Mouse (Mus musculus) thymus, adult 18-20 months (tissue): ENCODE measurements around the gene Gm38394.

Experiments used
- DNase-seq, 2 experiments: peaks; one replicate each; pipeline ENCODE4 v3.0.0; 2022; ENCODE audit warnings: mixed read lengths in 2 of 2

The Gm38394 gene

GRCm38 (mm10) chr1:133663427-133663826, 2.3 kb upstream of the Gm38394 start:
- no peak for DNase-seq

DNA sequence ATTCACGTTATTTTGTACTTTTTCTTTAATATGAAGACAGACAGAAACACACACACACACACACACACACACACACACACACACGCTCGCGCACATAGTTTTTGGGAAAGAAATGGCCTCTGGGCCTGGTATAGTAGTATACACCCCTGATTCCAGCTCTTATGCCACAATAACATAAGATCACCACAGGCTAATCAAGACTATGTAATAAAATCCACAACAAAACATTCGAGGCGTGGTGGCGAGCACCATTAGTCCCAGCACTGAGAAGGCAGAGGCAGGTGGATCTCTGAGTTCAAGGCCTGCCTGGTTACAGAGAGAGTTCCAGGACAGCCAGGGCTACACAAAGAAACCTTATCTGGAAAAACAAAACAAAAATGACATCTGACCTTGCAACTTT, 1.8 kb upstream of the Gm38394 start:
- no peak for DNase-seq

- DNase-seq: peak; percentile 38 to 63
Observed at GRCm38 (mm10) chr1:133660466-133661202, 484 bp downstream of the Gm38394 start, which contains the start of gene Zbed6. Zbed6 (minus strand) TSS chr1:133660885.

GRCm38 (mm10) chr1:133658878-133659277, 2.2 kb downstream of the Gm38394 start:
- no peak for DNase-seq

- no peak for DNase-seq
Observed at GRCm38 (mm10) chr1:133656811-133657210, 4.3 kb downstream of the Gm38394 start.

DNA sequence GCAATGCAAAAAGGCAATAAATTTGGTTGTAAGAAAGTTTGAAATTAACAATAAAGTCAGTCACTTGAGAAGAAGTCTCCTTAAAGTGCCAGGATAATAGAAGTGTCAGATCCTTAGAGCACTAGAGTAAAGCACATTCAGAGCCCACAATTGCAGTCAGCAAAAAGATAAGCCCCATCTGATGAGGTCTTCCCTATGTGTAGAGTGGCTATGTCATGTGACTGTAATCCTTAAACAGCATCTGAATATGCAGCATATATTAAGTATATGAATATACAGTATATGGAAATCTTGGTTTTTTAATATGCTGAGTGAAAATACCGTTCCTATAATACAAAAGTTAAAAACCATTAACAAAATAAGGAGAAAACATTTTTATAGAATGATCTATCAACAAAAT, 8.1 kb downstream of the Gm38394 start:
- DNase-seq: no peak

GRCm38 (mm10) chr1:133650288-133651055, 10.6 kb downstream of the Gm38394 start:
- no peak for DNase-seq

DNA sequence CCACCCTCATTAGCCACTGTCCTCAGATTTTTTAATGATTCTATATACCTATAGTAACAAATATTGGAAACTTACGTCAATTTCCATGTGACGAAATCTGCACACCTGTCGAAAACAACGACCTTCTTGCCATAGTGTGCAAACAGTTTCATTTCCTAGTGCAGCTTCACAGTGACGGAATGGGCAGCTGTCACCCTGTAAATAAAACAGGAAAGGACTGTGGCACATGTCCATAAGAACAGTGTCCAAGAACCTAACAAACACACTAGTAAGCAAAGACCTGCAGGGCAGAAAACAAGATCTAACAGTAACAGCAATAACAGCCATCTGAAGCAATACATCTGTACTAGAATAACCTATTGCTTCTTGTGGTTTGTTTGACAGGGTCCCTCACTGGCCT, 15.5 kb downstream of the Gm38394 start:
- no peak for DNase-seq

GRCm38 (mm10) chr1:133641163-133641562, 20.0 kb downstream of the Gm38394 start:
- no peak for DNase-seq

- DNase-seq: no peak
Observed at GRCm38 (mm10) chr1:133638517-133638916, 22.6 kb downstream of the Gm38394 start.

- no peak for DNase-seq
Observed at GRCm38 (mm10) chr1:133632168-133632567, 28.9 kb downstream of the Gm38394 start.

- DNase-seq: no peak
Observed at GRCm38 (mm10) chr1:133625052-133625451, 36.1 kb downstream of the Gm38394 start.

- DNase-seq: no peak
Observed at GRCm38 (mm10) chr1:133618311-133618710, 42.8 kb downstream of the Gm38394 start.

DNA sequence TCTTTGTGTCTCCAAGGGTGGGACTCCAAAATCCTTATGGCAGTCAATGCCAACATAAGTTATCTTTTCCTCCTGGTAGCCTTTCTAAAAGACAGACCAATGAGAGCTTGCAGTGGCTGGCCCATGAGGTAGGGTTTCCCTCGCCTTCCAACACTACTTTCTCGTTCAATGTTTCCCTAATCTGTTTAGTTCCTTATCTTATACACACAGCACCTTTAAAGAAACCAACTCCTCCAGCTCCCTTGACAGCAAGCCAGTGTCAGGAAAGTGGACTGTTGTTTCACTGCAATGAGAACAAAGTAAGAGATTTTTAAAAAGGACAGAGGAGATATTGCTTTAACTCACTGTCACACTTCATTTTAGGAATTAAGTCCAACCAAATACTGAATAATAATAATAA, 43.2 kb downstream of the Gm38394 start:
- DNase-seq: no peak

DNA sequence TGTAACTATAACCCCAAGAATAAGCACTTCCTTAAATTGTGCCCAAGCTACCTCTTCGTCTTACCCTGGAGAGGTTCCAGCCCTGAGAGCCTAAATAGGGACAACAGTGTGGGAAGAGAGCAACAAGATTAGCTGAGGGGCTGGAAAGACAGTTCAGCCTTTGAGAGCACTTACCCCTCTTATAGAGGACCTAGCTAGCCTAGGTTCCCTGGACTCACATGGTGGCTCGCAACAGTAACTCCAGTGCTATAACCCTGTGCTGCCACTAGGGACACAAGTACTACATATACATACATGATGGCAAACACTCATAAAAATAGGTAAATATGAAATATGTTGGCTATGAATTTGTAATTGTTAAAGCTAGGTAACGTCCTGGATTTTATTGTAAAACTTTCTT, 47.3 kb downstream of the Gm38394 start:
- DNase-seq: no peak

DNA sequence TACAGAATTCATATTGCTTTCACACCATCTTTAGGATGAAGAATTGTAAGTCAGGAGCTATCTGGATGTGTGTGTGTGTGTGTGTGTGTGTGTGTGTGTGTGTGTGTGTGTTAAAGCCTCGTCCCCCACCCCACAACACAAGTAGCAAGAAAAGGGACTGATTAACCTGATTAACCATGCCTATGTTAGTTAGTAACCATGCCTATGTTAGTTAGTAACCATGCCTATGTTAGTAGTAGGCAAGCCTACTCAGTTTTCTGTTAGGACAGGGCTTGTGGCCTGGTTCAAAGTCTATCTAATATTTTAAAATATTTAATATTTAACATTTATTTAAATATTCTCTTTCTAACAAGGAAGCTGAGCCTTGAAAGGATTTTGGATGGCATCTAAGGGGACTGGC, 49.7 kb downstream of the Gm38394 start:
- no peak for DNase-seq

- DNase-seq: no peak
Observed at GRCm38 (mm10) chr1:133610601-133611000, 50.5 kb downstream of the Gm38394 start.

GRCm38 (mm10) chr1:133609771-133610502, 51.2 kb downstream of the Gm38394 start, which contains the start of gene Snrpe:
Snrpe (minus strand) TSS chr1:133610291.
- peak; percentile 92 for DNase-seq

- DNase-seq: no peak
Observed at GRCm38 (mm10) chr1:133603174-133603573, 57.9 kb downstream of the Gm38394 start.

GRCm38 (mm10) chr1:133596298-133597007, 64.7 kb downstream of the Gm38394 start:
- no peak for DNase-seq

DNA sequence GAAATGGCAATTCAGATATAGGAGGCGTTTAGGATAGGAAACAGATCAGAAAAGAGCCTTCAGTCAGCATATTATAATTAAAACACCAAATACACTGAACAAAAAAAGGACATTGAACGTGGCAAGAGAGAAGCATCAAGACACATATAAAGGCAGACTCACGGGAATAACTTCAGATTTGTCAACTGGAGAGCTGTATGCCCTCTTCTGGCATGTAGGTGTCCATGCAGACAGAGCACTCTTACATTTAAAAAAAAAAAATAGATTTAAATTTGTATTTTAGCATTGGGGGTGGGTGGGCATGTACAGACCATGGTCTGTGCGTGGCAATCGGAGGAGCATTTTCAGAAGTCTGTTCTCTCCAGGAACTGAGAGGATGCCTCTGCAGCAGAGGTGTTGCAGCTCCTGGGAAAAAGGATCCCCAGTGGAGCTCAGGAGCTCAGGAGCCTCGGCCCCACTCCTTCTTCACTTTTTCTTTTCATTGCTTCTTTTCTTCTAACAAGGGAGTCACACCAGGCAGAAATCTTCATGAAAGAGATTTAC, 75.1 kb downstream of the Gm38394 start:
- DNase-seq: no peak

DNA sequence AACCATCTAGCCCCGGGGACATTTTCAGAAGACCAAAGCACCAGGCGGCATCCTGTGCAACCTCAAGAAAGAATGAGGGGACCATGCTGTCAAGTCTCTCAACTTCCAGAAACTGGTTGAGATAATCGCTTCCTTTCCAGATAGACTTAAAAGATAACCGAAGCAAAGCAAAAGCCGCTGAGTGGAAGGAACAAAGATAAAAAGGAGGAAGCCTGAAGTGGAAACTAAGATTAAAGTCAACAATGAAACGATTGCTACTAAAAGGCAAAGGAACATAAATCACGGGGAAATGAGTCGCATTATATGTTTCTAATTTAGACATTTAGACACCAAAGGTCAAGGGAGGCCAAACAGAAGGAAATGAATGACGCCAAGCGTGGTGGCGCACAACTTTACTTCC, 89.8 kb downstream of the Gm38394 start:
- no peak for DNase-seq
